Mouse (Mus musculus): Measurements from ENCODE around the gene Arsk.

The Arsk gene

GRCm38 (mm10) chr13:76021782-76022181 is 76.7 kb downstream of the Arsk start:
- peak; percentile 8 for DNase-seq

- no peak for DNase-seq
These were observed 79.5 kb downstream of the Arsk start for GRCm38 (mm10) chr13:76018844-76019400.

- DNase-seq = peak; percentile 99
These were observed 80.3 kb downstream of the Arsk start, which contains the start of gene Rfesd for GRCm38 (mm10) chr13:76017974-76018843. Gene Rfesd (minus strand): TSS chr13:76018719.

- peak; percentile 1 for DNase-seq
These were observed 81.0 kb downstream of the Arsk start for GRCm38 (mm10) chr13:76017465-76017864.

- no peak for DNase-seq
These were observed 83.9 kb downstream of the Arsk start for GRCm38 (mm10) chr13:76014511-76014910.

All from retina, postnatal 1 day (tissue).